Mouse (Mus musculus) G1E (cell line): ENCODE data around the gene Vmn1r74. TPM values are rescaled to one million over a fixed set of nuclear protein-coding genes. Genes with fewer than 3 reads are reported as not detected.
"Not testable (repeated sequence)": the region's sequence is repeated elsewhere in the genome, so short reads cannot be mapped to it uniquely, and the experiment has no call there.

Source experiments
- ATAC-seq: 2 replicates; pipeline ENCODE4 v1.8.0; 2016; ENCODE audit warnings: mild to moderate bottlenecking; ENCODE audit not compliant: insufficient number of reproducible peaks, poor library complexity, low FRiP score, severe bottlenecking; ENCODE audit errors: extremely low read depth
- DNase-seq: peaks from one replicate; pipeline ENCODE4 v3.0.0; 2012; ENCODE audit warnings: low spot score
- H3K27me3 ChIP-seq: 2 replicates; pipeline ENCODE4 v1.6.1; 2012; ENCODE audit warnings: mild to moderate bottlenecking, low read length, inconsistent platforms; ENCODE audit not compliant: insufficient read depth
- H3K36me3 ChIP-seq: replicated peaks from 2 replicates; pipeline ENCODE3; 2012; ENCODE audit warnings: mild to moderate bottlenecking, inconsistent platforms
- H3K4me1 ChIP-seq: 2 replicates; pipeline ENCODE4 v1.6.1; 2012; ENCODE audit warnings: low read depth, low read length, inconsistent platforms, mixed read lengths; ENCODE audit not compliant: insufficient read depth
- H3K4me3 ChIP-seq: 2 replicates; pipeline ENCODE4 v1.5.1; 2012; ENCODE audit warnings: low read depth, mild to moderate bottlenecking, inconsistent platforms, low read length, moderate library complexity, mixed read lengths
- H3K9me3 ChIP-seq: replicated peaks from 2 replicates; pipeline ENCODE4 v1.6.1; 2012; ENCODE audit warnings: inconsistent platforms
- CTCF ChIP-seq: IDR thresholded peaks from 2 replicates; pipeline ENCODE4 v1.5.1; 2012; ENCODE audit warnings: low read depth, low read length, inconsistent platforms, mixed read lengths
- GATA1 ChIP-seq: IDR thresholded peaks from 2 replicates; pipeline ENCODE4 v1.6.1; 2012; ENCODE audit warnings: borderline replicate concordance, low read length, inconsistent platforms, mixed read lengths
- GATA2 ChIP-seq: IDR thresholded peaks from 2 replicates; pipeline ENCODE4 v1.6.1; 2012; ENCODE audit warnings: low read depth, low read length, inconsistent platforms, borderline replicate concordance
- POLR2AphosphoS5 ChIP-seq: IDR thresholded peaks from 2 replicates; pipeline ENCODE4 v1.6.1; 2012; ENCODE audit warnings: low read depth, low read length, inconsistent platforms; ENCODE audit not compliant: insufficient replicate concordance
- TAL1 ChIP-seq: conservative IDR thresholded peaks from 2 replicates; pipeline ENCODE4 v1.6.1; 2012; ENCODE audit warnings: low read depth, low read length, inconsistent platforms, mixed read lengths
- polyA plus RNA-seq: library from polyadenylated mRNA; stranded (reverse); fragments of >175 nt; gene quantifications from 2 replicates; pipeline ENCODE4 v1.2.3, GENCODE M21; 2012
- total RNA-seq, 2 experiments: library from RNA; stranded (forward) in 1 of 2; stranded (reverse) in 1 of 2; fragments of 200-1000 nt in 1 of 2; fragments of >200 nt in 1 of 2; fragmentation: Nextera tagmentation in 1 of 2; gene quantifications; 2 replicates each; pipeline ENCODE4 v1.2.3; 2014 to 2017

The Vmn1r74 gene
- total RNA-seq (2014; fragmentation: Nextera tagmentation): not detected in 2 replicates
- 0.06 TPM in 1 of 2 replicates, not detected in the other for total RNA-seq (2017)
- not detected in 2 replicates for polyA plus RNA-seq

GRCm38 (mm10) chr7:11833680-11834079, at the start of gene Vmn1r74:
Gene Vmn1r74, plus strand, starts transcription at chr7:11833980.
- Histone ChIP-seq H3K4me1 (no peaks in the 10 kb centered on the region), H3K9me3 (peaks cover 6% of the 10 kb centered on the region), H3K4me3 (no peak within 1 kb of the TSS), H3K27me3 (no peaks in the 10 kb centered on the region), H3K36me3 (no peaks in the 10 kb centered on the region)
- DNase-seq (no peak), ATAC-seq (no peak)
- TF ChIP-seq GATA1 (no peak), GATA2 (no peak), POLR2AphosphoS5 (no peak), CTCF (no peak), TAL1 (no peak)

GRCm38 (mm10) chr7:11813751-11814150, 20.0 kb upstream of the Vmn1r74 start:
- ATAC-seq (no peak), DNase-seq (no peak)
- Histone ChIP-seq H3K4me1 (no peaks in the 10 kb centered on the region), H3K9me3 (peaks cover 6% of the 10 kb centered on the region), H3K27me3 (no peaks in the 10 kb centered on the region), H3K36me3 (no peaks in the 10 kb centered on the region), H3K4me3 (no peak overlapping the region)
- TF ChIP-seq GATA2 (no peak), GATA1 (no peak), CTCF (no peak), POLR2AphosphoS5 (no peak), TAL1 (no peak)

GRCm38 (mm10) chr7:11822166-11822565, 11.6 kb upstream of the Vmn1r74 start:
- ATAC-seq: no peak
- Histone ChIP-seq H3K36me3 (no peaks in the 10 kb centered on the region), H3K9me3 (peaks cover 7% of the 10 kb centered on the region), H3K4me3 (no peak overlapping the region), H3K4me1 (no peaks in the 10 kb centered on the region), H3K27me3 (no peaks in the 10 kb centered on the region)
- TF ChIP-seq GATA2 (no peak), GATA1 (no peak), TAL1 (no peak), POLR2AphosphoS5 (no peak), CTCF (no peak)
- DNase-seq: no peak

DNA sequence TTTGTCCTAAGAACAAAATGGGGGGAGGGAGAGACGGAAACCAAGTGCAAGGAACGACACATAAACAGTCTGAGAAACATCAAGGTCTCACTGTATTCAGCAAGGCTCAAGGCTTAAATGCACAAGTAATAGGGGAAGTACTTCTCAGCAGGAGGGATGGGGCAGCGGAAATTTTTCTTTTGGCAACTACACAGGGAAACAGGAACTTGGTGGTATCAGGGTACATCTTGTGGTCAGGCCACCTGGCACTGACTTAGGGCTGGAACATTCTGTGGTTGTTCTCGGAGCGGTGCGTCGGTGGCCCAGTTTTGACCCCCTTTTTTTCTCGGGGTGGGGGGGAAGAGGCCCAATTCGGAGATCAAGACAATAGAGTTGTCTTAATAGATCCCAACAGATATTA, 10.5 kb upstream of the Vmn1r74 start:
- not testable (repeated sequence) for DNase-seq, H3K4me3 ChIP-seq, H3K27me3 ChIP-seq, H3K4me1 ChIP-seq, H3K36me3 ChIP-seq, ATAC-seq, H3K9me3 ChIP-seq

DNA sequence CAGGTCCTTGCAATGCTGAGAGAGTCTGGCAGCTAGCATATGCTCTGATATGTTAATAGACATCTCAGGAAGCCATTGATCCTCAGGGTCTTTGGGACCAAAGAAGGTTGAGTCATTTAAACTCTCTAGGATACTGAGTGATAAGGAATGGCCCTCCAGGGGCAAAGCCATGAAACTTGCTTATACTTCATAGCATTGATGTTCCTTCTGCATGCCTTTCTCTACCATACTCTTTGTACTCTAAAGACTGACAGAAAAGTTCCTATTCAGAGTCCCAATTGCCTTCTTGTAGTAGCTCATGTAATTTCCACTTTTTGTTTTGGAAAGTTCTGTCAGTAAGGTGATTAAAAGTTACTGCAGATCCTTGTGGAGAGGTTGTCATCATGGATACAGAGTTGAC, 40.5 kb downstream of the Vmn1r74 start, which contains the start of gene Vmn1r75:
TSS of gene Vmn1r75 (plus strand) at position 301 of the 400 bp plus-strand sequence.
- no peak for ATAC-seq
- no peak for DNase-seq
- H3K36me3 ChIP-seq: no peaks in the 10 kb centered on the region
- no peak for TF ChIP-seq GATA2
- H3K4me1 ChIP-seq: no peaks in the 10 kb centered on the region
- no peaks in the 10 kb centered on the region for H3K27me3 ChIP-seq
- H3K4me3 ChIP-seq: no peak within 1 kb of the TSS
- H3K9me3 ChIP-seq: 0 out of 2 replicates have a peak, but pooled peaks cover 4% of the 10 kb centered on the region

Other genes starting within 250 kb of the Vmn1r74 start
- not detected in 2 replicates for gene Zscan4-ps3, start 224.7 kb upstream of the Vmn1r74 start, total RNA-seq (2014; fragmentation: Nextera tagmentation)
- 0.16 TPM in 1 of 2 replicates, not detected in the other for gene Zscan4-ps3, start 224.7 kb upstream of the Vmn1r74 start, total RNA-seq (2017)
- not detected in 2 replicates for gene Zscan4-ps3, start 224.7 kb upstream of the Vmn1r74 start, polyA plus RNA-seq
- gene Vmn1r72, start 153.8 kb upstream of the Vmn1r74 start, total RNA-seq (2014; fragmentation: Nextera tagmentation): not detected in 2 replicates
- gene Vmn1r72, start 153.8 kb upstream of the Vmn1r74 start, total RNA-seq (2017): 0.06 and 0.16 TPM in 2 replicates
- not detected in 2 replicates for gene Vmn1r72, start 153.8 kb upstream of the Vmn1r74 start, polyA plus RNA-seq
- not detected in 2 replicates for gene Vmn1r73, start 103.7 kb upstream of the Vmn1r74 start, total RNA-seq (2014; fragmentation: Nextera tagmentation)
- 0.11 and 0.12 TPM in 2 replicates for gene Vmn1r73, start 103.7 kb upstream of the Vmn1r74 start, total RNA-seq (2017)
- gene Vmn1r73, start 103.7 kb upstream of the Vmn1r74 start, polyA plus RNA-seq: not detected in 2 replicates
- not detected in 2 replicates for gene Vmn1r75, start 40.6 kb downstream of the Vmn1r74 start, total RNA-seq (2014; fragmentation: Nextera tagmentation)
- 0.06 and 0.11 TPM in 2 replicates for gene Vmn1r75, start 40.6 kb downstream of the Vmn1r74 start, total RNA-seq (2017)
- not detected in 2 replicates for gene Vmn1r75, start 40.6 kb downstream of the Vmn1r74 start, polyA plus RNA-seq
- not detected in 2 replicates for gene Vmn1r76, start 104.2 kb downstream of the Vmn1r74 start, total RNA-seq (2014; fragmentation: Nextera tagmentation)
- gene Vmn1r76, start 104.2 kb downstream of the Vmn1r74 start, total RNA-seq (2017): under 0.01 and 0.11 TPM in 2 replicates
- gene Vmn1r76, start 104.2 kb downstream of the Vmn1r74 start, polyA plus RNA-seq: not detected in 2 replicates
- not detected in 2 replicates for gene Vmn1r77, start 202.8 kb downstream of the Vmn1r74 start, total RNA-seq (2014; fragmentation: Nextera tagmentation)
- 0.06 and 0.11 TPM in 2 replicates for gene Vmn1r77, start 202.8 kb downstream of the Vmn1r74 start, total RNA-seq (2017)
- not detected in 2 replicates for gene Vmn1r77, start 202.8 kb downstream of the Vmn1r74 start, polyA plus RNA-seq